Mouse (Mus musculus) liver, embryonic 13.5 days (tissue): Measurements from ENCODE around the gene Polr1d. TPM values are rescaled to one million over a fixed set of nuclear protein-coding genes. Genes with fewer than 3 reads are reported as not detected.

ENCODE experiments used
- ATAC-seq: fragments of 200-750 bp; cut with Nextera tagmentation; 2 replicates; pipeline ENCODE4 v1.8.0; 2017; ENCODE audit warnings: low read depth, mild to moderate bottlenecking, moderate number of reproducible peaks, moderate library complexity
- DNase-seq: peaks from one replicate; pipeline ENCODE4 v3.0.0; 2022
- H3K27ac ChIP-seq: fragments of 300-500 bp; sonication (generic); 2 replicates; pipeline ENCODE4 v1.5.1; 2015; ENCODE audit warnings: moderate library complexity, mild to moderate bottlenecking, inconsistent platforms
- H3K27me3 ChIP-seq: fragments of 300-500 bp; sonication (generic); 2 replicates; pipeline ENCODE4 v1.6.1; 2015; ENCODE audit warnings: mild to moderate bottlenecking, inconsistent platforms
- H3K36me3 ChIP-seq: fragments of 300-500 bp; sonication (generic); 2 replicates; pipeline ENCODE4 v1.6.1; 2015; ENCODE audit warnings: mild to moderate bottlenecking, inconsistent platforms
- H3K4me1 ChIP-seq: fragments of 300-500 bp; sonication (generic); replicated peaks from 2 replicates; pipeline ENCODE4 v1.6.1; 2015; ENCODE audit warnings: inconsistent platforms
- H3K4me2 ChIP-seq: fragments of 300-500 bp; sonication (generic); 2 replicates; pipeline ENCODE4 v1.6.1; 2015; ENCODE audit warnings: inconsistent platforms, mild to moderate bottlenecking, moderate library complexity
- H3K4me3 ChIP-seq: fragments of 300-500 bp; sonication (generic); replicated peaks from 2 replicates; pipeline ENCODE4 v1.5.1; 2015; ENCODE audit warnings: mild to moderate bottlenecking, inconsistent platforms
- H3K9ac ChIP-seq: fragments of 300-500 bp; sonication (generic); 2 replicates; pipeline ENCODE4 v1.6.1; 2015; ENCODE audit warnings: mild to moderate bottlenecking, inconsistent platforms
- H3K9me3 ChIP-seq: fragments of 300-500 bp; sonication (generic); replicated peaks from 2 replicates; pipeline ENCODE4 v1.6.1; 2016; ENCODE audit warnings: inconsistent platforms
- WGBS: fragments of 180-500 bp; shearing (Covaris S2); methylation state at CpG from one replicate; pipeline ENCODE4 v1.1.7; 2015; ENCODE audit not compliant: insufficient replicate concordance; 5-methylcytosine and 5-hydroxymethylcytosine counted together
- polyA plus RNA-seq: library from polyadenylated mRNA; unstranded; fragments of >200 nt; fragmentation: Nextera tagmentation; extraction: Ambion mirVana; gene quantifications from 2 replicates; pipeline ENCODE4 v1.2.1, GENCODE M21; 2015

Gene Polr1d
- polyA plus RNA-seq, 1 experiment from 2014 or later = 112 TPM

GRCm38 (mm10) chr5:147045311-147045710, 31.5 kb upstream of the Polr1d start:
- H3K9me3 ChIP-seq = no peaks in the 10 kb centered on the region
- no peak overlapping the region for H3K4me2 ChIP-seq
- ATAC-seq = no peak
- WGBS = 74% methylated on average over 10 of the region's 11 CpGs
- no peak overlapping the region for H3K4me3 ChIP-seq
- DNase-seq = no peak
- no peak overlapping the region for H3K9ac ChIP-seq
- no peak overlapping the region for H3K27ac ChIP-seq
- H3K36me3 ChIP-seq = peaks cover 17% of the 10 kb centered on the region
- H3K27me3 ChIP-seq = no peaks in the 10 kb centered on the region
- peaks cover 8% of the 10 kb centered on the region for H3K4me1 ChIP-seq

- peaks cover 11% of the 10 kb centered on the region for H3K36me3 ChIP-seq
- ATAC-seq (no peak), DNase-seq (no peak)
- H3K27ac ChIP-seq = no peak overlapping the region
- H3K4me2 ChIP-seq = no peak overlapping the region
- H3K4me3 ChIP-seq = no peak overlapping the region
- H3K4me1 ChIP-seq = peaks cover 13% of the 10 kb centered on the region
- H3K9me3 ChIP-seq = no peaks in the 10 kb centered on the region
- no peaks in the 10 kb centered on the region for H3K27me3 ChIP-seq
- no peak overlapping the region for H3K9ac ChIP-seq
- WGBS = 52% methylated on average over 11 of the region's 11 CpGs
Observed at GRCm38 (mm10) chr5:147045929-147046328, 30.9 kb upstream of the Polr1d start.

DNA sequence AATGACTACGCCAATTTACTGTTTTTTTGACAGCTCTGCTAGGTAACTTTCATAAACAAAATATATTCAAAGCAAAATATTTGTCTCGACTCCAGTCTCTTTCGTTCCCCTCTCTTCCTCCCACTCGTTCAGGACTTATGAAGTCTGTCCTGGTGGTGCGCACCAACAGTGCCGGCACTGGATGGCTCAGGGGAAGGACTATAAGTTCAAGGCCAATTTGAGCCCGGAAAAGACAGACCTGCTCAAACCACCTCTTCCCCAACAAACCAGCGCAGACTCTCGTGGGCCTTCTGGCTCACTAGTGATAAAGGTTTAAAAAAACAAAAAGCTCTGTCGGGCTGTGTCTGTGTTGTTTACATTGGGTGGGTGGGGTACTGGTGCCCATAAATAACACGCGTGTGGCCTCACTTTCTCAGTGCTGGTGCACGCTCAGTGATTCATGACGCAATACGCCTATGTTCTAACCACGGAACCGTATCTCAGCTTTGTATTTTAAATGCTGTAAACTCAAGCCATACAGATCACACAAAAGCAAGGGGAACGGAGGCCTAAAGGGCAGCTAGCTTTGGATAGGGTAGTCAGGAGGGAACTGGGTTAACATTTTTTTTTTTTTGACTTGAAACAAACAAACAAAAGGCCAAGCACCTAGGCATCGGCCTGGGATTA, 27.2 kb upstream of the Polr1d start:
- Histone ChIP-seq H3K4me2 (no peak overlapping the region), H3K4me1 (peaks cover 41% of the 10 kb centered on the region), H3K9me3 (no peaks in the 10 kb centered on the region), H3K27ac (no peak overlapping the region), H3K9ac (no peak overlapping the region), H3K27me3 (no peaks in the 10 kb centered on the region), H3K4me3 (no peak overlapping the region), H3K36me3 (no peaks in the 10 kb centered on the region)
- WGBS = 55% methylated on average over 19 of the region's 19 CpGs
- ATAC-seq (no peak), DNase-seq (no peak)

- H3K9ac ChIP-seq = no peak overlapping the region
- peak overlapping the region; percentile 20 for H3K4me2 ChIP-seq
- no peak overlapping the region for H3K27ac ChIP-seq
- H3K4me1 ChIP-seq = peaks cover 51% of the 10 kb centered on the region
- H3K9me3 ChIP-seq = no peaks in the 10 kb centered on the region
- no peaks in the 10 kb centered on the region for H3K27me3 ChIP-seq
- DNase-seq (no peak), ATAC-seq (no peak)
- no peaks in the 10 kb centered on the region for H3K36me3 ChIP-seq
- H3K4me3 ChIP-seq = no peak overlapping the region
- 72% methylated on average over 13 of the region's 13 CpGs for WGBS
Observed at GRCm38 (mm10) chr5:147050816-147051499, 25.9 kb upstream of the Polr1d start.

DNA sequence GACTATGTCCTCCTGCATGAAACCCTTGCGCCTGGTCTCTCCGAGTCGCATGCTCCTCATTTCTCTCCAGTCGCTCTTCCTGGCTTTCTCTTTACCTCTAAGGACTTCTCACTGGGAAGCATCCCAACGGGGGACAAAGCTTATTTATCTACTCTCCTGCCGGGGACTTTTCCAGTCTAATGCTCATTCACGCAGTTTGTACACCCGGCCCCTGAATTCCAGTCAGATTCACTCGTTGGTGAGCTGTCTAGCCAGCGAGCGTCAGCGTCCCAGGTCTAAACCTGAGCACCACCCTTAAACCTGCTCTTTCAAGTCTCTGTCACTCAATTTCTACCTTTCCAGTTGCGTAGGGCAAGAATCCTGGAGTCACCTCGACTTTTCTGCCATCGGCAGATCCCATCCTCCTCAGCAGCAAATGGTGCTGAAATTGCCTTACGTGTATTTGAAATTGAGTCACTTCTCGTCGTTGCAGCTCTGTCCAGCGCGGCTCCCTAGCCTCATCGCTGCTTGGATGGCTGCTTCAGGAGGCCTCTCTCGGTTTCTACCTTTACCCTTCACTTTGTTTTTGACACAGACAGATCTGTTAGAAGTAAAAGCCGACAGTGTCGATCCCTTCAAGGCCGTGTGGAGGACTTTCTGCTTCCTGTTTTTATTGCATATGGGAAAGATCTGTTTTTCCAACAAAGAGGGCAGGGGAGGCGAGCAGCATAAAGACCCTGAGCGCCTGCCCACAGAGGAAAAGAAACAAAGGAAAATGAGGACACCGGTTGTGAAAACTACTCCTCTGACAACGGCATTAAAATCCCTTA, 25.1 kb upstream of the Polr1d start:
- Histone ChIP-seq H3K4me2 (peak overlapping the region; percentile 20; the same call in 1 of the 2 replicates), H3K4me3 (no peak overlapping the region), H3K36me3 (no peaks in the 10 kb centered on the region), H3K27me3 (no peaks in the 10 kb centered on the region), H3K9ac (no peak overlapping the region), H3K4me1 (peaks cover 59% of the 10 kb centered on the region), H3K27ac (no peak overlapping the region), H3K9me3 (no peaks in the 10 kb centered on the region)
- ATAC-seq (no peak), DNase-seq (no peak)
- WGBS = 68% methylated on average over 29 of the region's 29 CpGs

DNA sequence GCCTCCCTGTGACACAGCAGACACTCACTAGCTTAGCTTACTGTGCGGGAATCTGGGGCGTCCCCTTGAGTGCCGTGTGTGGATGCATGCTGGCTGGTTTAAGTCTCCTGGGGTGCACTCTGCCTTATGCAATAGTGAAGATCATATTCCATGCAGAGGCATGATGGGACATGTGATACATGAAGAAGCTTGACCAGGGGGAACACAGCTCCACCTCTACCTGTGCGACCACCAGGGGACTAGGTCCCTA, 24.6 kb upstream of the Polr1d start:
- DNase-seq (no peak), ATAC-seq (no peak)
- H3K4me2 ChIP-seq = no peak overlapping the region
- peaks cover 64% of the 10 kb centered on the region for H3K4me1 ChIP-seq
- no peaks in the 10 kb centered on the region for H3K9me3 ChIP-seq
- no peaks in the 10 kb centered on the region for H3K27me3 ChIP-seq
- H3K4me3 ChIP-seq = no peak overlapping the region
- no peaks in the 10 kb centered on the region for H3K36me3 ChIP-seq
- 70% methylated on average over 4 of the region's 4 CpGs for WGBS
- H3K9ac ChIP-seq = no peak overlapping the region
- no peak overlapping the region for H3K27ac ChIP-seq

DNA sequence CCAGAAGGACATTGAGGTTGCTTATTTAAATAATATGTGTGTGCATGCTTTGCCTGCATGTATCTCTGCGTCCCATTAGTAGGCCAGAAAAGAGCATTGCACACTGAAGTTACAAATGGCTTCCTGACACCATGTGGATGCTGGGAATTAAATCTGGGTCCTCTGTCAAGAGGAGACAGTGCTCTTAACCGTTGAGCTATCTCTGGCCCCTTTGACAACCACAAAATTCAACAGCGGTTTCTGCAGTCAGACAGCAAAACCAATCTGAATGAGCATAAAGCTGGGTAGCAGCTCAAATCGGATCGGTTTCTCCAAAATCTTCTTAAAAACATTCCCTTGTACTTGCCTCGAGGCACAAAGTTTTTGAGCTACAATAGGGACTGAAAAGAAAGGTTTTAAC, 23.8 kb upstream of the Polr1d start:
- H3K9ac ChIP-seq = no peak overlapping the region
- no peaks in the 10 kb centered on the region for H3K27me3 ChIP-seq
- H3K4me1 ChIP-seq = peaks cover 67% of the 10 kb centered on the region
- H3K4me3 ChIP-seq = no peak overlapping the region
- DNase-seq (no peak), ATAC-seq (no peak)
- 66% methylated on average over 6 of the region's 6 CpGs for WGBS
- no peaks in the 10 kb centered on the region for H3K36me3 ChIP-seq
- H3K4me2 ChIP-seq = no peak overlapping the region
- H3K9me3 ChIP-seq = no peaks in the 10 kb centered on the region
- no peak overlapping the region for H3K27ac ChIP-seq

GRCm38 (mm10) chr5:147053481-147053880, 23.4 kb upstream of the Polr1d start:
- no peak overlapping the region for H3K4me2 ChIP-seq
- no peaks in the 10 kb centered on the region for H3K36me3 ChIP-seq
- H3K4me1 ChIP-seq = peaks cover 67% of the 10 kb centered on the region
- no peaks in the 10 kb centered on the region for H3K9me3 ChIP-seq
- ATAC-seq = no peak
- H3K27ac ChIP-seq = no peak overlapping the region
- no peak overlapping the region for H3K4me3 ChIP-seq
- 68% methylated on average over 3 of the region's 3 CpGs for WGBS
- no peak overlapping the region for H3K9ac ChIP-seq
- DNase-seq = no peak
- no peaks in the 10 kb centered on the region for H3K27me3 ChIP-seq

DNA sequence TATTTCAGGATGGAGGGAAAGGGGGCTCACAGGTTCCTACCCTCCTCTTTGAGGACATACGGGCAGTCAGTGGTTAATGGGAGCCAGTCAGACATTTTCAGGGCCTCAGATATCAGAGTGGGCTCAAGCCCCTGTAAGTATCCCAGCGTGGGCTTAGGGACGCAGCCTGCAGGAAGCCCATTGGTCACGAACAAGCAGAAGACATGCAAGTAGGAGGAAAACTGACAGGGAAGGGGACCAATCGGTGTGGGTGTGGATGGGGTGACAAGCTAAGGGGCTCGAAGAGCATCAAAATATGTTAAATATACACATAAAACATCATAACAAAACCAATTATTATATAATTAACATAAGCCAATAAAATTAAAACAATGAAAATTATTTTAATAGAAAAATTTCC, 22.5 kb upstream of the Polr1d start:
- Histone ChIP-seq H3K9me3 (no peaks in the 10 kb centered on the region), H3K4me2 (no peak overlapping the region), H3K9ac (no peak overlapping the region), H3K4me3 (no peak overlapping the region), H3K4me1 (peaks cover 69% of the 10 kb centered on the region), H3K27me3 (no peaks in the 10 kb centered on the region), H3K27ac (no peak overlapping the region), H3K36me3 (no peaks in the 10 kb centered on the region)
- ATAC-seq (no peak), DNase-seq (no peak)
- WGBS = 73% methylated on average over 6 of the region's 6 CpGs

- H3K9ac ChIP-seq = no peak overlapping the region
- peak; percentile 14; the same call in 1 of the 2 replicates for ATAC-seq
- no peak for DNase-seq
- H3K4me2 ChIP-seq = no peak overlapping the region
- H3K36me3 ChIP-seq = no peaks in the 10 kb centered on the region
- no peak overlapping the region for H3K4me3 ChIP-seq
- H3K27me3 ChIP-seq = no peaks in the 10 kb centered on the region
- peaks cover 70% of the 10 kb centered on the region for H3K4me1 ChIP-seq
- H3K27ac ChIP-seq = no peak overlapping the region
- H3K9me3 ChIP-seq = no peaks in the 10 kb centered on the region
- WGBS = 25% methylated on average over 2 of the region's 2 CpGs
Observed at GRCm38 (mm10) chr5:147054747-147055270, 22.0 kb upstream of the Polr1d start.

- H3K9me3 ChIP-seq = no peaks in the 10 kb centered on the region
- H3K4me2 ChIP-seq = no peak overlapping the region
- H3K27ac ChIP-seq = no peak overlapping the region
- peaks cover 66% of the 10 kb centered on the region for H3K4me1 ChIP-seq
- no peaks in the 10 kb centered on the region for H3K27me3 ChIP-seq
- no peak overlapping the region for H3K4me3 ChIP-seq
- H3K36me3 ChIP-seq = no peaks in the 10 kb centered on the region
- H3K9ac ChIP-seq = no peak overlapping the region
- ATAC-seq = no peak
- WGBS = 71% methylated on average over 6 of the region's 6 CpGs
- DNase-seq = no peak
Observed at GRCm38 (mm10) chr5:147055572-147056245, 21.1 kb upstream of the Polr1d start.
